Mouse (Mus musculus) lung, adult 18-20 months (tissue): Measurements from ENCODE around the gene Gm9817.
A peak's percentile ranks its signal among the peaks of the same experiment; 100 is the strongest.
"Not testable (repeated sequence)": the region's sequence is repeated elsewhere in the genome, so short reads cannot be mapped to it uniquely, and the experiment has no call there.

Experiments
- DNase-seq, 2 experiments: peaks; one replicate each; pipeline ENCODE4 v3.0.0; 2022; ENCODE audit warnings: mixed read lengths in 2 of 2

The Gm9817 gene

DNA sequence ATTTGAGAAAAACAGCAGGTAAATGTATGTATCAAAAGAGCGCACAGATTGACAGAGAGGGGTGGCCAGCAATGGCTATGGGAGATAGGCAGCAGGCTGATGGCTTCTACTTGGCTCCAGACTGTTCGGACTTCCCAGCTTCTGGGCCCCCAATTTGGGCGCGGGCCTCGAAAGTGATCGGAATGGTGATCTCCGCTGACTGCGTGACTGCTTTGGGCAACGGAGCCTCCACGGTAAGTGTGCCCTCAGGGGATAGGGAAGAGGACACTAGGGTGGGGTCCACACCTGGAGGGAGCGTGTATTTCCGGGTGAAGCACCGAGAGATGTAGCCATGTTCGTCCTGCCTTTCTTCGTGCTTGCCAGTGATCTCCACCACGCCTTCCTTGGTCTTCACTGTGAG is at the start of gene Gm9817:
TSS of gene Gm9817 (plus strand) at position 301 of the 400 bp plus-strand sequence.
- not testable (repeated sequence) for DNase-seq

GRCm38 (mm10) chr13:45029791-45030190 is 48.7 kb upstream of the Gm9817 start:
- DNase-seq = no peak

DNA sequence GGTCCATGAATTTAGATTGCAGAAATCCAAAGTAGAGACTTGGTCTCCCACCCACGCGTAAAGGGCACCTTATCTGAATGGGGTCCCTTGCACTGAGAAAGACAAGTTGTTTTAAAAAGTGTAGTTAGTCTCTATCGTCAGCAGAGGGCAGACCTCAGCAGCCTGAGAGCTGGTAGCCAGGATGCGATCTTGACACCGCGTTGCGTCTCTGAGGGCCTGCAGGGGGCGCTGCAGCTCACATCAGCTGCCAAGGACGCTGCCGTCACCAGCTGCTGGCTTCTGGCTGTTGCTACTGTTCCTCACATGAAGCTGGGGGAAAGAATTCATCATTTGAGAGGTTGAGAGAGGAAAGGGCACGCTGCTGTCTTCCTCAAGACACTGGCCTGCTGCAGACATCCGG is 47.7 kb upstream of the Gm9817 start:
- DNase-seq = peak; percentile 83 to 87

DNA sequence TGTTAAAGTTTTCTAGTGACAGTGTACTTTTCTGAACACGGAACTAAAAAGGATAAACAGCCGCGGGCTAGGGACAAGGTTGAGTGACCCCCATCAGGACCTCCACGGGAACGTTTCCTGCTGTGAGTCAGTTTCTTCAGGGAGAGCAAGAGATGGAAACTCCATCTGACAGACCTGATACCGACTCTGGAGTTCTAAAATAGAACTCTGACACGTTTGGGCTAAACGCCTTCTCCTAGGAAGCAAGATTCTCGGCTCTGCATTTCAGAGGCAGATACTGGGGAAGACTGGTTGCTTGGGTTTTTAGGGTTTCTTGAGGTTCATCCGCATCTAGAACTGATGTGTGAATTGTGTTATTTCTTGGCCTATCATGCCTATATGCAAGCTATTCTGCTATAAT is 47.2 kb upstream of the Gm9817 start:
- DNase-seq = no peak

DNA sequence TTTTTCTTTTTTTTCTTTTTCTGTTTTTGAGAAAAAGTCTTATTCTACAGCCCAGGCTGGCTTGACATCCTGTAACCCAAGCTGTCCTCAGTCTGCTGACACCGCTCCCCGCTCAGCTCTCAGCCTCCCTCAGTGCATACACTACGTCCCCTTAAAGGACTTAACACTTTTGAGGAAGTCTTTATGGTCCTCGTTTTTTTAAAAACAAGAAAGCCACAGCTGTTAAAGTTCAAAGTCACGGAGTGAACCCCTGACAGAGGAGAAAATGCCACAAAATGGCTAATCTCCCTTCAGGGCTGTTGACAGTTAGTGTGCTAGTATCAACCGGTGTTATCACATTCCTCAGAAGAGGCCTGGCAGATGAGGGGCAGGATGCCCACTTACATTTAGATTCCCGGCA is 46.7 kb upstream of the Gm9817 start:
- DNase-seq = no peak

DNA sequence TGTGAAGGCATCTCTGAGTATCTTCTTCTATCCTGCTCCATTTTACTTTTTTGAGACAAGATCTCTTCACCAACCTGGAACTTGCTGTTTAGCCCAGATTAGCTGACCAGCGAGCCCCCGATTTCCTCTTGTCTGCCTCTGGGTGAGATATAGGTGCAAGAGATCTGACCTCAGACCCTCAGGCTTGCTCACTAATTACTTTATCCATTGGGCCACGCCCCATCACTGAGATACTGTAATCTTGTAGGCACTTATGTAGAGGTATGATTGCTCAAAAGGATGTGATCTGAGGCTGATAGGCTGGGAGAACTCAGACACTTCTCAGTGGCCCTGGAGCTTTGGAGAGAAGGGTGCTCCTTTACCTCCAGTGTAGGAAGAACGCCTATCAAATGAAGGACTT is 46.0 kb upstream of the Gm9817 start:
- no peak for DNase-seq

- no peak for DNase-seq
Observed at GRCm38 (mm10) chr13:45033360-45033759, 45.1 kb upstream of the Gm9817 start.

DNA sequence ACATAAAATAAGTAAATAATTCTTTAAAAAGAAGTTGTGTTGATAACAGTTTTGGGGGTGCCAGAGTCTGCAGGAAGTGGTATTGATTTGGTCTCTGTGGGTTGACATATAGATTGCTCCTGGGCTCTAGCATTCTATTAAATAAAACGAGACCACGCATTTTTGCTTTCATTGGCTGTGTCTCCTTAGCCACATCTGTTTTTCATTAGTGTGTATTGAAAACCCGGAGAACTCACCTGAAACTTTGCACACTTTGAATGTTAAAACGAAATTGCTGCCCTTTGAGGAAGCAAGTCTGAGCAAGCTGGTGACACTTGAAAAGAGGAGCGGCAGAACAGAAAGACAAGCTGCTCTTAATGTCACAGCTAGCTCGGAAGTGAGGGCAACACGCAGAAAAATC is 43.7 kb upstream of the Gm9817 start:
- no peak for DNase-seq

GRCm38 (mm10) chr13:45036417-45036816 is 42.1 kb upstream of the Gm9817 start:
- DNase-seq = no peak

DNA sequence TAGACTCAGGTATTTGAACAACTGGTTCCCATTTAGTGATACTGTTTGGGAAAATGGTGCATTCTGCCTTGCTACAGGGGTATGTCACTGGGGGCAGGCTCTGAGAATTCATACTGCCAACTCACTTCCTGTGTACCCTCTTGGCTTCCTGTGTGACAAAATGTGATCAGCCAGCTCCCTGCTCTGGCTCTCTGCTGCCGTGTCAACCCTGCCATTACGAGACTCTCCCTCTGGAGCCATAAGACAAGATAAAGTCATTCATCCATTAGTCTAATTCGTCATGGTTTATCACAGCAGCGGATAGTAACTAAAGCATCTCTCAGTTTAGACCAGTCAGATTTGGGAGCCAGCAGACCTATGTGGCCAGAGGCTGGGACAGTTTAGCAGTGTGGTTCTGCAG is 38.3 kb upstream of the Gm9817 start:
- no peak for DNase-seq

- DNase-seq = no peak
Observed at GRCm38 (mm10) chr13:45040741-45041140, 37.8 kb upstream of the Gm9817 start.

DNA sequence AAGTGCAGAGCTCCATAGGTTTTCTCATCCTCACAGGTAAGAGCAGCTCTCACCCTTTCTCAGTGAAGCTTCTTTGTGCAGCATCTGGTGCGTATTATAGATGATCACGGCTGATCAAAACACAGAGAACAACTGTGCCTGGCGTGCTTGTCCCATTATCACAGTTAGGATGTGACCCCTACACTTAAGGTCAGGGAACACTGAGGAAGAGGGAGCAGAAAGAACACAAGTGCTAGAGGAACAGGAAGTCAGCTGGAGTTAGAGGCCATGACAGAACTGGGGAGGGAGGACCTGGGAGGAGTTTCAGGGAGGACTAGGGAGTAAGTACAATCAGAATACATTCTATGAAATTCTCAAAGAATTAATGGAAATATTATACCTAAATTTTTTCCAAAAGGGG is 35.0 kb upstream of the Gm9817 start:
- no peak for DNase-seq

- DNase-seq = no peak
Observed at GRCm38 (mm10) chr13:45049261-45050020, 29.1 kb upstream of the Gm9817 start.

- DNase-seq = no peak
Observed at GRCm38 (mm10) chr13:45052805-45053204, 25.7 kb upstream of the Gm9817 start.

GRCm38 (mm10) chr13:45053843-45054242 is 24.6 kb upstream of the Gm9817 start:
- no peak for DNase-seq

DNA sequence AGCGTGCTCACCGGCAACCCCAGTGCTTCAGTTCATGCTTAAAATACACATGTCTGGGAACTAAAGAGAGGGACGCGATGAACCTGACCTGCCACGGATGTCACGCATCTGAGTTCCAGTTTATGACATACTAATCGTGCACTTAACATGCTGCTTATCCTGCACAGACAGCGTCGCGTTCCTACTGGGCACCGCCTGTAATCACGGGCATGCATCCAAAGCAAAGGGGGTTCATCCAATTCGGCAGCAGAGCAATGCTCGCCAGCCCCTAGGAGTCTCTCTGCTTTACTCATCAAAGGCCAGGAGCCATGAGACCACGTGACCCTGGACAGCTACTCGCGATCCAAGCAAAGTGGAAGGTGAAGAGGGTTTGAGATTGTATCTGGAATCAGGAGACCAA is 19.3 kb upstream of the Gm9817 start:
- DNase-seq = no peak

DNA sequence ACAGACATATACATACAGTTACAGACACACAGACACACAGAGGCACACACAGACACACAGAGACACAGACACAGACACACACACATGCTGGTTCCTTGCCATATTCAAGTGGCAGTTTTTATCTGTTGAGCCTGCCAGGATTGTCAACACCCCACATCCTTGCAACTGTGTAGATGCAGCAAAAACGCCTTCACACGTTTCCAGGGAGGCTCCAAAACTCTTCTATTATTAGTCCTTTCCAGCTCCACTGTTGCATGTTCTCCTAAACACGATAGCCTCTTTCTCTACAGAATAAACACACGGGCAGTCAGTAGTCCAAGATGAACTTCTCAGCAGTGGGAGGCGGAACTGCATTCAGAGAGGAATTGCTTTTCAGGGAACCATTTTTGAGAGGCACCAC is 15.3 kb upstream of the Gm9817 start:
- DNase-seq = no peak

- no peak for DNase-seq
Observed at GRCm38 (mm10) chr13:45064951-45065350, 13.5 kb upstream of the Gm9817 start.

GRCm38 (mm10) chr13:45070366-45070765 is 8.1 kb upstream of the Gm9817 start:
- no peak for DNase-seq

GRCm38 (mm10) chr13:45075012-45075411 is 3.5 kb upstream of the Gm9817 start:
- DNase-seq = no peak

DNA sequence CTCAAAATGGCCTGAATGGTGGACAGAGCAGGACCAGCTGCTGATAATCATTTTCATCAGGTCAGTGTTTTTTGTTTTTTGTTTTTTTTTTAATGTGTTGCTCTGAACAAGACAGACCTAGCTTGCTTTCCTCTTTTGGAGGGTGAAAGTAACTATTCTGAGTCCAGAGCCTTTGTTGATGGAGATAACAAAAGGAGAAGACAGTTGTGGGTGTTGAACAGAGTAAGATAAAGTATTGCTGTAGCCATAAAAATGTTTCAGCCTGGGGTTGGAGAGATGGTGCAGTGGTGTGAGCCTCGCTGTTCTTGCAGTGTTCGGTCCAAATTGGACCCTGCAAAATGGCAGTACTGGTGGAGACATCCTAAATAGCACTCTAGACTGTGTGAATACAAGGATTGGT is 2.8 kb upstream of the Gm9817 start:
- DNase-seq = no peak

GRCm38 (mm10) chr13:45080771-45081170 is 2.3 kb downstream of the Gm9817 start:
- no peak for DNase-seq

- DNase-seq = peak in 1 of 2 experiments; percentile 38
Observed at GRCm38 (mm10) chr13:45083696-45084095, 5.2 kb downstream of the Gm9817 start.

- peak; percentile 74 to 80 for DNase-seq
Observed at GRCm38 (mm10) chr13:45088796-45089221, 10.3 kb downstream of the Gm9817 start.

- no peak for DNase-seq
Observed at GRCm38 (mm10) chr13:45089846-45090245, 11.4 kb downstream of the Gm9817 start.
